Mouse (Mus musculus) gastrocnemius, adult 2 months (tissue): Measurements from ENCODE around the gene Tspan11. TPM values are rescaled to one million over a fixed set of nuclear protein-coding genes. Genes with fewer than 3 reads are reported as not detected.

Source experiments
- DNase-seq: peaks from one replicate; pipeline ENCODE4 v3.0.0; 2022
- H3K27ac ChIP-seq: fragments of 200-600 bp; 2 replicates; pipeline ENCODE4 v1.8.1; 2022; ENCODE audit warnings: mild to moderate bottlenecking
- H3K4me3 ChIP-seq: fragments of 200-600 bp; 2 replicates; pipeline ENCODE4 v1.8.1; 2022; ENCODE audit warnings: mild to moderate bottlenecking, moderate library complexity
- CTCF ChIP-seq: fragments of 200-600 bp; IDR thresholded peaks from 2 replicates; pipeline ENCODE4 v1.8.1; 2022; ENCODE audit warnings: antibody characterized with exemption, mild to moderate bottlenecking, moderate library complexity
- intact Hi-C: fragments of 180-260 bp; cut with DNase I; formaldehyde crosslinking; loops from one replicate; pipeline ENCODE4 v1.15.1; 2025
- total RNA-seq, 2 experiments: library from RNA; stranded (reverse); gene quantifications; 2 replicates each; pipeline ENCODE4 v1.2.3; 2021

The Tspan11 gene
- total RNA-seq, 2 experiments from 2014 or later = 0.74 to 1.0 TPM

GRCm38 (mm10) chr6:127987374-127987773 lies 100.0 kb downstream of the Tspan11 start:
- DNase-seq = peak; percentile 63
- H3K27ac ChIP-seq = peak overlapping the region; percentile 85

GRCm38 (mm10) chr6:127988944-127989494 lies 101.6 kb downstream of the Tspan11 start:
- intact Hi-C loops = no loop called here
- Histone ChIP-seq H3K4me3 (peak overlapping the region; percentile 20; the same call in 1 of the 2 replicates), H3K27ac (peak overlapping the region; percentile 84)
- no peak for TF ChIP-seq CTCF
- DNase-seq = no peak

More at GRCm38 (mm10) chr6:127987374-127987773, 100.0 kb downstream of the Tspan11 start:
- H3K4me3 ChIP-seq = no peak overlapping the region
- intact Hi-C loops = no loop called here
- no peak for TF ChIP-seq CTCF

GRCm38 (mm10) chr6:127989624-127990212 lies 102.3 kb downstream of the Tspan11 start:
- H3K4me3 ChIP-seq = peak overlapping the region; percentile 42
- intact Hi-C loops = loop anchor here (2.0 to 5.0 kb wide), 2 partner anchors 17 to 38 kb away; no protein-coding TSS in a partner anchor
- H3K27ac ChIP-seq = peak overlapping the region; percentile 84
- TF ChIP-seq CTCF = no peak
- DNase-seq = peak; percentile 93

GRCm38 (mm10) chr6:127991509-127992176 lies 104.3 kb downstream of the Tspan11 start:
- intact Hi-C loops = loop anchor here (2.0 to 5.0 kb wide), 2 partner anchors 15 to 36 kb away; no protein-coding TSS in a partner anchor
- peak; percentile 75 for DNase-seq
- Histone ChIP-seq H3K27ac (peak overlapping the region; percentile 77), H3K4me3 (no peak overlapping the region)
- TF ChIP-seq CTCF = no peak

GRCm38 (mm10) chr6:127992993-127993392 lies 105.6 kb downstream of the Tspan11 start:
- no peak for TF ChIP-seq CTCF
- Histone ChIP-seq H3K27ac (peak overlapping the region; percentile 77; the same call in 1 of the 2 replicates), H3K4me3 (no peak overlapping the region)
- intact Hi-C loops = loop anchor here (5.0 kb wide), 1 partner anchor 34 kb away; no protein-coding TSS in a partner anchor
- no peak for DNase-seq

GRCm38 (mm10) chr6:127996928-127997327 lies 109.5 kb downstream of the Tspan11 start:
- intact Hi-C loops = no loop called here
- no peak for DNase-seq
- H3K4me3 ChIP-seq = no peak overlapping the region
- peak; percentile 39 for TF ChIP-seq CTCF
- no peak overlapping the region for H3K27ac ChIP-seq

- Histone ChIP-seq H3K4me3 (no peak overlapping the region), H3K27ac (no peak overlapping the region)
- no peak for TF ChIP-seq CTCF
- intact Hi-C loops = no loop called here
- no peak for DNase-seq
Observed at GRCm38 (mm10) chr6:127999118-127999517, 111.7 kb downstream of the Tspan11 start.

- intact Hi-C loops = no loop called here
- no peak overlapping the region for H3K4me3 ChIP-seq
- H3K27ac ChIP-seq = no peak overlapping the region
- no peak for TF ChIP-seq CTCF
- DNase-seq = no peak
Observed at GRCm38 (mm10) chr6:128000777-128001176, 113.4 kb downstream of the Tspan11 start.

- DNase-seq = no peak
- intact Hi-C loops = no loop called here
- no peak for TF ChIP-seq CTCF
- Histone ChIP-seq H3K27ac (no peak overlapping the region), H3K4me3 (no peak overlapping the region)
Observed at GRCm38 (mm10) chr6:128001587-128001986, 114.2 kb downstream of the Tspan11 start.

GRCm38 (mm10) chr6:128002104-128002503 lies 114.7 kb downstream of the Tspan11 start:
- intact Hi-C loops = no loop called here
- no peak for TF ChIP-seq CTCF
- Histone ChIP-seq H3K27ac (no peak overlapping the region), H3K4me3 (no peak overlapping the region)
- DNase-seq = no peak

- no peak for TF ChIP-seq CTCF
Observed at GRCm38 (mm10) chr6:128002667-128003066, 115.3 kb downstream of the Tspan11 start.

GRCm38 (mm10) chr6:128003542-128003941 lies 116.2 kb downstream of the Tspan11 start:
- DNase-seq = no peak
- TF ChIP-seq CTCF = no peak
- H3K27ac ChIP-seq = no peak overlapping the region
- no peak overlapping the region for H3K4me3 ChIP-seq
- intact Hi-C loops = no loop called here

More at GRCm38 (mm10) chr6:128002667-128003066, 115.3 kb downstream of the Tspan11 start:
- H3K4me3 ChIP-seq = no peak overlapping the region
- intact Hi-C loops = no loop called here
- DNase-seq = no peak
- H3K27ac ChIP-seq = no peak overlapping the region

Other genes with a start within 250 kb of the Tspan11 start
- not detected for gene Prmt8, start 118.1 kb upstream of the Tspan11 start, total RNA-seq